Mouse (Mus musculus): Measurements from ENCODE around the gene Scel. TPM values are rescaled to one million over a fixed set of nuclear protein-coding genes. Genes with fewer than 3 reads are reported as not detected.
"Not testable (repeated sequence)": the region's sequence is repeated elsewhere in the genome, so short reads cannot be mapped to it uniquely, and the experiment has no call there.

Gene Scel
- polyA plus RNA-seq (2014; fragmentation: Nextera tagmentation; extraction: Ambion mirVana) = 0.34 and 0.38 TPM in 2 replicates

- H3K4me3 ChIP-seq (ENCODE audit: low read depth, low read length) = no peak within 1 kb of the TSS
- no peaks in the 10 kb centered on the region for H3K27me3 ChIP-seq (replicated peaks; ENCODE audit: control insufficient read depth, insufficient read depth, low read length)
- no peaks in the 10 kb centered on the region for H3K4me1 ChIP-seq (replicated peaks; ENCODE audit: control insufficient read depth, insufficient read depth, low read length)
- H3K27ac ChIP-seq (ENCODE audit: low read depth, low read length) = no peak within 1 kb of the TSS
- no peak within 1 kb of the TSS for H3K4me2 ChIP-seq
- no peak within 1 kb of the TSS for H3K9ac ChIP-seq (ENCODE audit: low read depth, low read length)
- WGBS = 17% methylated on average over 14 of the region's 14 CpGs
- no peaks in the 10 kb centered on the region for H3K36me3 ChIP-seq (ENCODE audit: control insufficient read depth, insufficient read depth, low read length)
- ATAC-seq (replicated peaks; ENCODE audit: low FRiP score) = no peak
- DNase-seq (ENCODE audit: low spot score) = no peak
- no peaks in the 10 kb centered on the region for H3K9me3 ChIP-seq (ENCODE audit: control insufficient read depth, low read length)
Measured at GRCm38 (mm10) chr14:103512802-103513472, at the start of gene Scel. Gene Scel, plus strand, starts transcription at chr14:103513342.

GRCm38 (mm10) chr14:103468691-103469463 is 44.3 kb upstream of the Scel start:
- ATAC-seq (replicated peaks; ENCODE audit: low FRiP score) (no peak), DNase-seq (ENCODE audit: low spot score) (no peak)
- Histone ChIP-seq H3K4me3 (ENCODE audit: low read depth, low read length) (no peak overlapping the region), H3K9me3 (ENCODE audit: control insufficient read depth, low read length) (no peaks in the 10 kb centered on the region), H3K9ac (ENCODE audit: low read depth, low read length) (no peak overlapping the region), H3K27ac (ENCODE audit: low read depth, low read length) (no peak overlapping the region), H3K36me3 (ENCODE audit: control insufficient read depth, insufficient read depth, low read length) (no peaks in the 10 kb centered on the region), H3K4me1 (replicated peaks; ENCODE audit: control insufficient read depth, insufficient read depth, low read length) (no peaks in the 10 kb centered on the region), H3K4me2 (no peak overlapping the region), H3K27me3 (replicated peaks; ENCODE audit: control insufficient read depth, insufficient read depth, low read length) (no peaks in the 10 kb centered on the region)
- 82% methylated on average over 12 of the region's 12 CpGs for WGBS

- H3K4me2 ChIP-seq = no peak overlapping the region
- H3K36me3 ChIP-seq (ENCODE audit: control insufficient read depth, insufficient read depth, low read length) = no peaks in the 10 kb centered on the region
- no peaks in the 10 kb centered on the region for H3K9me3 ChIP-seq (ENCODE audit: control insufficient read depth, low read length)
- H3K27ac ChIP-seq (ENCODE audit: low read depth, low read length) = no peak overlapping the region
- ATAC-seq (replicated peaks; ENCODE audit: low FRiP score) (peak; percentile 36; the same call in 1 of the 2 replicates), DNase-seq (ENCODE audit: low spot score) (peak; percentile 38)
- WGBS = 58% methylated on average over 12 of the region's 12 CpGs
- H3K4me1 ChIP-seq (replicated peaks; ENCODE audit: control insufficient read depth, insufficient read depth, low read length) = no peaks in the 10 kb centered on the region
- H3K4me3 ChIP-seq (ENCODE audit: low read depth, low read length) = no peak overlapping the region
- no peaks in the 10 kb centered on the region for H3K27me3 ChIP-seq (replicated peaks; ENCODE audit: control insufficient read depth, insufficient read depth, low read length)
- no peak overlapping the region for H3K9ac ChIP-seq (ENCODE audit: low read depth, low read length)
Measured at GRCm38 (mm10) chr14:103469464-103470015, 43.6 kb upstream of the Scel start.

- no peak overlapping the region for H3K4me2 ChIP-seq
- DNase-seq (ENCODE audit: low spot score) = no peak
- WGBS = 43% methylated on average over 3 of the region's 3 CpGs
- no peak overlapping the region for H3K9ac ChIP-seq (ENCODE audit: low read depth, low read length)
- H3K9me3 ChIP-seq (ENCODE audit: control insufficient read depth, low read length) = no peaks in the 10 kb centered on the region
- H3K27ac ChIP-seq (ENCODE audit: low read depth, low read length) = no peak overlapping the region
- no peak for ATAC-seq (replicated peaks; ENCODE audit: low FRiP score)
- no peak overlapping the region for H3K4me3 ChIP-seq (ENCODE audit: low read depth, low read length)
- no peaks in the 10 kb centered on the region for H3K27me3 ChIP-seq (replicated peaks; ENCODE audit: control insufficient read depth, insufficient read depth, low read length)
- H3K36me3 ChIP-seq (ENCODE audit: control insufficient read depth, insufficient read depth, low read length) = no peaks in the 10 kb centered on the region
- H3K4me1 ChIP-seq (replicated peaks; ENCODE audit: control insufficient read depth, insufficient read depth, low read length) = no peaks in the 10 kb centered on the region
Measured at GRCm38 (mm10) chr14:103471074-103471778, 41.9 kb upstream of the Scel start.

- Histone ChIP-seq H3K27ac (ENCODE audit: low read depth, low read length) (no peak overlapping the region), H3K9ac (ENCODE audit: low read depth, low read length) (no peak overlapping the region), H3K4me2 (no peak overlapping the region), H3K4me1 (replicated peaks; ENCODE audit: control insufficient read depth, insufficient read depth, low read length) (no peaks in the 10 kb centered on the region), H3K4me3 (ENCODE audit: low read depth, low read length) (no peak overlapping the region), H3K27me3 (replicated peaks; ENCODE audit: control insufficient read depth, insufficient read depth, low read length) (no peaks in the 10 kb centered on the region), H3K36me3 (ENCODE audit: control insufficient read depth, insufficient read depth, low read length) (no peaks in the 10 kb centered on the region), H3K9me3 (ENCODE audit: control insufficient read depth, low read length) (no peaks in the 10 kb centered on the region)
- 54% methylated on average over 7 of the region's 7 CpGs for WGBS
- ATAC-seq (replicated peaks; ENCODE audit: low FRiP score) = no peak
- DNase-seq (ENCODE audit: low spot score) = no peak
Measured at GRCm38 (mm10) chr14:103471806-103472553, 41.2 kb upstream of the Scel start.

GRCm38 (mm10) chr14:103472554-103472905 is 40.6 kb upstream of the Scel start:
- Histone ChIP-seq H3K36me3 (ENCODE audit: control insufficient read depth, insufficient read depth, low read length) (no peaks in the 10 kb centered on the region), H3K4me2 (no peak overlapping the region)
- no peak for ATAC-seq (replicated peaks; ENCODE audit: low FRiP score)

GRCm38 (mm10) chr14:103475312-103475711 is 37.8 kb upstream of the Scel start:
- 69% methylated on average over 7 of the region's 7 CpGs for WGBS
- DNase-seq (ENCODE audit: low spot score) (no peak), ATAC-seq (replicated peaks; ENCODE audit: low FRiP score) (no peak)
- Histone ChIP-seq H3K4me2 (no peak overlapping the region), H3K36me3 (ENCODE audit: control insufficient read depth, insufficient read depth, low read length) (no peaks in the 10 kb centered on the region), H3K4me1 (replicated peaks; ENCODE audit: control insufficient read depth, insufficient read depth, low read length) (no peaks in the 10 kb centered on the region), H3K9me3 (ENCODE audit: control insufficient read depth, low read length) (no peaks in the 10 kb centered on the region), H3K27me3 (replicated peaks; ENCODE audit: control insufficient read depth, insufficient read depth, low read length) (no peaks in the 10 kb centered on the region), H3K27ac (ENCODE audit: low read depth, low read length) (no peak overlapping the region), H3K9ac (ENCODE audit: low read depth, low read length) (no peak overlapping the region), H3K4me3 (ENCODE audit: low read depth, low read length) (no peak overlapping the region)

More at GRCm38 (mm10) chr14:103472554-103472905, 40.6 kb upstream of the Scel start:
- H3K9me3 ChIP-seq (ENCODE audit: control insufficient read depth, low read length) = no peaks in the 10 kb centered on the region
- WGBS = 76% methylated on average over 2 of the region's 2 CpGs
- H3K27ac ChIP-seq (ENCODE audit: low read depth, low read length) = no peak overlapping the region
- DNase-seq (ENCODE audit: low spot score) = no peak
- H3K4me1 ChIP-seq (replicated peaks; ENCODE audit: control insufficient read depth, insufficient read depth, low read length) = no peaks in the 10 kb centered on the region
- no peaks in the 10 kb centered on the region for H3K27me3 ChIP-seq (replicated peaks; ENCODE audit: control insufficient read depth, insufficient read depth, low read length)
- no peak overlapping the region for H3K4me3 ChIP-seq (ENCODE audit: low read depth, low read length)
- no peak overlapping the region for H3K9ac ChIP-seq (ENCODE audit: low read depth, low read length)

- ATAC-seq (replicated peaks; ENCODE audit: low FRiP score) = not testable (repeated sequence)
Measured at GRCm38 (mm10) chr14:103476232-103476631, 36.9 kb upstream of the Scel start.

More at GRCm38 (mm10) chr14:103476232-103476631, 36.9 kb upstream of the Scel start:
- not testable (repeated sequence) for H3K27ac ChIP-seq (ENCODE audit: low read depth, low read length); H3K9me3 ChIP-seq (ENCODE audit: control insufficient read depth, low read length); H3K4me3 ChIP-seq (ENCODE audit: low read depth, low read length); DNase-seq (ENCODE audit: low spot score); H3K27me3 ChIP-seq (replicated peaks; ENCODE audit: control insufficient read depth, insufficient read depth, low read length); H3K9ac ChIP-seq (ENCODE audit: low read depth, low read length); H3K36me3 ChIP-seq (ENCODE audit: control insufficient read depth, insufficient read depth, low read length); H3K4me1 ChIP-seq (replicated peaks; ENCODE audit: control insufficient read depth, insufficient read depth, low read length); H3K4me2 ChIP-seq
- WGBS = 71% methylated on average over 3 of the region's 3 CpGs

All from liver, embryonic 11.5 days (tissue).